Mouse (Mus musculus) A20 (cell line): ENCODE data around the gene Strn4.

Source experiments
- DNase-seq: peaks from one replicate; pipeline ENCODE4 v3.0.0-alpha.2; 2011; ENCODE audit warnings: low read depth, low spot score

The Strn4 gene

GRCm38 (mm10) chr7:16875326-16875725 lies 59.6 kb downstream of the Strn4 start:
- DNase-seq: no peak

GRCm38 (mm10) chr7:16876006-16876405 lies 60.3 kb downstream of the Strn4 start:
- no peak for DNase-seq

- DNase-seq: no peak
These were observed 60.9 kb downstream of the Strn4 start for GRCm38 (mm10) chr7:16876608-16877007.

GRCm38 (mm10) chr7:16877717-16878116 lies 62.0 kb downstream of the Strn4 start:
- DNase-seq: peak; percentile 22

GRCm38 (mm10) chr7:16879796-16880547 lies 64.3 kb downstream of the Strn4 start:
- DNase-seq: no peak

GRCm38 (mm10) chr7:16880615-16881014 lies 64.9 kb downstream of the Strn4 start:
- no peak for DNase-seq

GRCm38 (mm10) chr7:16883162-16883561 lies 67.5 kb downstream of the Strn4 start:
- no peak for DNase-seq

GRCm38 (mm10) chr7:16884334-16884733 lies 68.6 kb downstream of the Strn4 start:
- DNase-seq: no peak

- no peak for DNase-seq
These were observed 69.6 kb downstream of the Strn4 start for GRCm38 (mm10) chr7:16885271-16885776.

- DNase-seq: no peak
These were observed 70.2 kb downstream of the Strn4 start for GRCm38 (mm10) chr7:16885905-16886304.
